Mouse (Mus musculus) retina, embryonic 14.5 days (tissue): Measurements from ENCODE around the gene Nuf2.

Source experiments
- DNase-seq: peaks from one replicate; pipeline ENCODE4 v3.0.0-alpha.2; 2015; ENCODE audit warnings: low spot score

The Nuf2 gene

DNA sequence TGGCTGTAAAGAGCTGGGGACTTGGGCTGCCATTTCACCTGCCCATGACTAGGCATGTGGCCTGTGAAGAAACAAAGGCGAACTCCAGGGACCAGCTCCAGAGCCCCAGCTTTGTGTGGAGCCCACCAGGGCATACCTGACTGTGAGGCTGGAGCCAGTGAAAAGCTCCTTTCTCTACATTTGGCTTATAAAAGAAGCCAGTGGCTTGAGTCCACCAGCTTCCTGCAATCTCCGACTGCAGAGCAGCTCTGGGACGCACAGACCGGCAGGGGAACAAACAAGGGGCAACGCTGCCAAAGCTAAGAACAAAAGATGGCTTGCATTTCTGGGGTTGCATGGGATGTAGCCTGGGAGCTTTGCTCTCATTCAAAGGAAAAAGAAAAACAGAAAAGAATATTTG lies 63.5 kb downstream of the Nuf2 start:
- no peak for DNase-seq

GRCm38 (mm10) chr1:169462386-169463115 lies 68.7 kb downstream of the Nuf2 start:
- DNase-seq = no peak

GRCm38 (mm10) chr1:169459071-169459782 lies 72.0 kb downstream of the Nuf2 start:
- DNase-seq = peak; percentile 91
